Mouse (Mus musculus) adrenal gland, postnatal 25 days (tissue): Measurements from ENCODE around the gene Adam25. TPM values are rescaled to one million over a fixed set of nuclear protein-coding genes. Genes with fewer than 3 reads are reported as not detected.
"Not testable (repeated sequence)": the region's sequence is repeated elsewhere in the genome, so short reads cannot be mapped to it uniquely, and the experiment has no call there.

ENCODE experiments used
- DNase-seq: peaks from one replicate; pipeline ENCODE4 v3.0.0; 2021; ENCODE audit warnings: mixed read lengths
- long read RNA-seq: library from polyadenylated mRNA; stranded (forward); transcript quantifications from one replicate; pipeline ENCODE4 v2.0.0, GENCODE M21; 2021
- total RNA-seq: library from RNA; stranded (reverse); gene quantifications from 2 replicates; pipeline ENCODE4 v1.2.3, GENCODE M21; 2021

Adam25 gene
- not detected in 2 replicates for total RNA-seq
- long read RNA-seq = 0 reads

- not testable (repeated sequence) for DNase-seq
These were observed at the start of gene Adam25 for GRCm38 (mm10) chr8:40751908-40752307. Adam25 (plus strand) TSS chr8:40752208.

- DNase-seq = not testable (repeated sequence)
These were observed 36.6 kb upstream of the Adam25 start for GRCm38 (mm10) chr8:40715406-40715805.

- no peak for DNase-seq
These were observed 36.0 kb upstream of the Adam25 start for GRCm38 (mm10) chr8:40715986-40716385.

- no peak for DNase-seq
These were observed 31.3 kb downstream of the Adam25 start for GRCm38 (mm10) chr8:40783320-40783719.

GRCm38 (mm10) chr8:40792973-40793372 lies 41.0 kb downstream of the Adam25 start, which contains the start of gene Adam20:
Adam20 (plus strand) TSS chr8:40793273.
- not testable (repeated sequence) for DNase-seq

GRCm38 (mm10) chr8:40803379-40804079 lies 51.5 kb downstream of the Adam25 start:
- DNase-seq = no peak

Other genes starting within 250 kb of the Adam25 start
- gene Adam24, start 77.1 kb upstream of the Adam25 start, total RNA-seq = not detected in 2 replicates
- not detected in 2 replicates for gene Adam20, start 41.1 kb downstream of the Adam25 start, total RNA-seq
- gene Adam39, start 70.8 kb downstream of the Adam25 start, total RNA-seq = not detected in 2 replicates